Mouse (Mus musculus) MN1 (cell line): Measurements from ENCODE around the gene Rap1gap.

Source experiments
- DNase-seq: peaks from one replicate; pipeline ENCODE4 v3.0.0-alpha.2; 2016; ENCODE audit warnings: low spot score

The Rap1gap gene

DNA sequence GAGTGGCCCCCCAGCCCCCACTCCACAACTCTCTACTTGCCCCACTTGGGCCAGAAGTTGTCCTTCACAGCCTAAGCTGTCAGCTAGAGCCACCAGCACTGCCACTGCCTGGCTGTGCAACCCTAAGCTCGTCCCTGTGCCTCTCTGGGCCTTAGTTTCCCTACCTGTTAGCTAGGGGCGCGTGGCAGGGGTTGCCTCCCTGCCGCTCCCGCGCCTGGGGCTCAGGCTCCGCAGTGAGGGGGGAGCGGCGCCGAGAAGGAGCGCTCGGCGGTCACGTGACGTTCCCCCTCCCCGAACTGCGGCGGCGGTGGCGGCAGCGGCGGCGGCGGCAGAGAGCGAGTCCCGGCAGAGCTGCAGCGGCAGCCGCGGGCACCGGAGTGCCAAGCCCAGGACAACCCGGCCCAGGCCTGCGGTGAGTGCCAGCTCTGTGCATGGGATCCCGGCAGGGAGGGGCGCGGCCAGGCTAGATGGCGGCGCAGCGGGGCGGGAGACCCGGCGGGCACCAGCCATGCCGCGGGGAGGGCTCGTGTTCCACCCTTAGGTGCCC, at the start of gene Rap1gap:
Gene Rap1gap, plus strand, starts transcription at position 294 of the 547 bp plus-strand sequence.
- DNase-seq: peak; percentile 60

DNA sequence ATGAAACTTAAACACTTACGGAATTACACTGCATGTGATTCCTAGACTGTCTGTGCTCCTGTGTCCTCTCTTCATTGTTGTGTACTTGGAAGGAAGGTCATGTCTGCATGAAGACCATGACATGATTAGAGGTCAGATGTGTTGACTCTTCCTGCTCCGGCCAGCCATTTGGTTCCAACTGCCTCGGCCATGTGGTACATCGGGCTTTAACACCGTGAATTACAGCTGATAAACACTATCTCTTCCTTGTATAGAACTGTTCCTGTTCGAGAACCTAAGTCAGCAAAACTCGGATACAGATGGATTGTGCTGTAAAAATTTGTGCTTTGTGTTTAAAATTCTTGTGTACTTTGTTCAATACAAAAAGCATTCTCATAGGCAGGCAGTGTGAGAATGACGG, 41.7 kb upstream of the Rap1gap start:
- DNase-seq: no peak

- DNase-seq: no peak
Measured at GRCm38 (mm10) chr4:137627476-137628235, 36.9 kb upstream of the Rap1gap start.

DNA sequence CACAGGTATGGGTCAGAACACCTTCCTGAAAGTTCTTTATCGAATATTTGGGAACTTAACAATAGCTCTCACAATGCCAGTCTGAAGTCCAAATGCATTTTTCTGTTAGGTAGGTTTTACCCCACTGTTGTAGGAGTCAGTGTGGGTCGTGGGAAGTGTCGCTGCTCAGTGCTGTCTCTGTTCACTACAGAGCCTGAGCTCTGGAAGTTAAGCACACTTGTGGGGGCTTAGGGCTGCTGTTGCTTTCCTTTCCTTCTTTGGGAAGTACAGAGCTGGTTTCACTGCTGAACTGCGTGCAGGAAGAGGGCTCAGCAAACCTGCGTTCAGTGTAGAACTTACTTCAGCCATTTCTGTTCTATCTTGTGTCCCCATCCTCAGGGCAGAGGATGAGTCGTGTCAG, 36.1 kb upstream of the Rap1gap start:
- DNase-seq: no peak

GRCm38 (mm10) chr4:137629354-137629753, 35.2 kb upstream of the Rap1gap start:
- peak; percentile 66 for DNase-seq

- peak; percentile 67 for DNase-seq
Measured at GRCm38 (mm10) chr4:137630153-137630552, 34.4 kb upstream of the Rap1gap start.

GRCm38 (mm10) chr4:137631596-137631995, 32.9 kb upstream of the Rap1gap start:
- no peak for DNase-seq

DNA sequence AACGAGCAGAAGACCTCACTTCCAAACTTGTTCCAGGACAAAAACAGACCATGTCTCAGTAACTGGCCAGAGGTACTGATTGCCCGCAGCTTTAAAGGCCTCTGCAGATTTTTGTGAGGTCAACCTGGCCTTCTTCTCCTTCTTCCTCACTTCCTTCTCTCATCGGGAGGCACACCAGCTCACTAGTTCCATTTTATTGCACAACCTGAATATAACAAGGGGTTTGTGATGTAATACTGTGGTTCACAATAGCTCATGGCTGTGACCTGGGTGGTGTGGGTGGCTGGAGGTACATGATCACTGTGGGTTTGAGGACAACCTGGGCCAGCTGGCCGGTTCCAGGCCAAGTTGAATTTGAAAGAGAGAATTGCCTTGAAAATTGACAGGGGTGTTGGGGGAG, 31.1 kb upstream of the Rap1gap start:
- DNase-seq: no peak

DNA sequence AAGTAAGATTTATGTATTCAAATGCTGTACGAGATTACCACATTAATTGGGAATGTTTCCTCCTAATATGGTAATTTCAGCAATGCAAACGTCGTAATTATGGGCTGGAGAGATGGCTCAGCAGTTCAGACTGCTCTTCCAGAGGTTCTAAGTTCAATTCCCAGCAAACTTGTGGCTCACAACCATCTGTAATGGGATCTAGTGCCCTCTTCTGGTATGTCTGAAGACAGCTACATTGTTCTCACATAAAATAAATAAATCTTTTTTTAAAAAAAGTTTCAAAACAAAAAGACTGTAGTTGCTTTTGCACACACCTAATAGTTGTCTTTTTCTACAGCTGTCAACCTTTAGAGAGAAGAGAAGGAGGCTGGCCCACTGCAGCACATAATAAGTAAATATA, 27.9 kb upstream of the Rap1gap start:
- DNase-seq: no peak

GRCm38 (mm10) chr4:137641556-137641955, 23.0 kb upstream of the Rap1gap start:
- no peak for DNase-seq

DNA sequence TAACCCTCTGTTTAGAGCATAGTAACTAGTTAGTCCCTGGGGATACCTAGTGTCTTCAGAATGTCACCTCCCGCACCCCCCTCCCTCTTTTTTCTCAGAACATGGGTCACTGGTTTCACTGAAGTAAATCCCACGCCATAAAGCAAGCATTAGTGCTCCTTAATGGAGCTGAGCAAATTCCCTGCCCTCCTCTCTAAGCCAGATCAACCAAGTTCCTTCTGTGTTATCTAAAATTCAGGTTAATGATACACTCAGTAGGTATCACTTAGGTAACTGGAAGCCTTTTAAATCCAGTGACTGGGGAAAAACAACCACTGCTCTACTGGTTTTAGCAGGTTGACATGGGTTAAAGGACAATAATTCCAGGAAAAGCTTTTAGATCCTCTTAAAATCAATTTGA, 22.4 kb upstream of the Rap1gap start:
- DNase-seq: no peak

DNA sequence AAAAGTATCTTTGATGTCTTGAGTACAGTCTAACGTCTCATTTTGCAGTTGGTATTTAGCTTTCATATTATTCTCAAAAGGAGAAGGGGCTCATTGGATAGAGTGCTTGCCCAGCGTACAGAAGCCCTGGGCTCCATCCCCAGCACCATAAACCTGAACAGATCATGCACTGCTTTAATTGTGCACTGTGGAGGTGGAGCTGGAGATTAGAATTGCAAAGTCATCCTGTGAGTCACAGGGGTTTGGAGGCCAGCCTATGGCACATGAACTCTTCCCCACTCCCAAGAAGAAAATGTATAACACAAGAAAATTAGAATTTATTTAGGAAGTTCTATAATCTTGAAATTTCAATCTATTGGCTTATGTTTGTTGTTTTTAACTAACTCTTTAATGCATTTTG, 21.1 kb upstream of the Rap1gap start:
- DNase-seq: no peak

- DNase-seq: no peak
Measured at GRCm38 (mm10) chr4:137646262-137646661, 18.3 kb upstream of the Rap1gap start.

DNA sequence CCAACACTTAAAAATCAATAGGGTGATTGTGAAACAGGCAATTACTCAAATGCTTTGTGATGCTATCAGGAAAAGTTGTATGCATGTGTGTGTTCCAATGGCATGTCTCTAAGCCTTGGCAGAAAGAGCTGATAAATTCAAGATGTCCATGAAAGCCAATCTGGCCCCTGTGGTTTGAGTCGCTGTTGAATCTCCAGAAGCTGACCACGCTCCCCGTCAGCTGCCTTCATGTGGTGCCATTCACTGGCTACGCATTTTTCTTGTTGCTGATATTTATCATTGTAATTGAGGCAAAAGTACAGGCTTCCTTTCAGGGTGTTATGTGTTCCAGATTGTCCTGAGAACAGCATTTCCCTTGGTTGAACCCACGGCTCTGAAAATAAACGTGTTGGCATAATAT, 16.9 kb upstream of the Rap1gap start:
- peak; percentile 43 for DNase-seq

DNA sequence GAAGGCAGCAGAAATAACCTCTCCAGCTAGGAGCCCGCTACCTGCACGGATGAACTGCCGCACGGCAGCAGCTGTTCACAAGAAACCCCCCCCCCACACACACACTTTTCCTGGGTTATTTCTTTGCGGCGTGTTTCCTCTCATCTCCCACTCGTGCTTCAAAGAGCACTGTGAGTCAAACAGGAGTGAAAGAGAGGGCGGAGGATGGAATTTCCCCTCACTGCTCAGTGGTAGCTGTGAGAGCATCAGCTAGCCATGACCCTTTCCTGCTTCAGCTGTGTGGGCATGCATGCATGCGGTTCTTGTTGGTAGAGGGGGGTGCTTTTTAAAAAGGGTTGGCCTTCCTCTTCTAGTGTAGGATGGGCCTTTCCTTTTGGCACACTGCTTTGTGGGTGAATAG, 16.3 kb upstream of the Rap1gap start:
- no peak for DNase-seq

- no peak for DNase-seq
Measured at GRCm38 (mm10) chr4:137650912-137651311, 13.6 kb upstream of the Rap1gap start.

- DNase-seq: no peak
Measured at GRCm38 (mm10) chr4:137652835-137653346, 11.6 kb upstream of the Rap1gap start.

GRCm38 (mm10) chr4:137655241-137656031, 9.1 kb upstream of the Rap1gap start:
- no peak for DNase-seq

DNA sequence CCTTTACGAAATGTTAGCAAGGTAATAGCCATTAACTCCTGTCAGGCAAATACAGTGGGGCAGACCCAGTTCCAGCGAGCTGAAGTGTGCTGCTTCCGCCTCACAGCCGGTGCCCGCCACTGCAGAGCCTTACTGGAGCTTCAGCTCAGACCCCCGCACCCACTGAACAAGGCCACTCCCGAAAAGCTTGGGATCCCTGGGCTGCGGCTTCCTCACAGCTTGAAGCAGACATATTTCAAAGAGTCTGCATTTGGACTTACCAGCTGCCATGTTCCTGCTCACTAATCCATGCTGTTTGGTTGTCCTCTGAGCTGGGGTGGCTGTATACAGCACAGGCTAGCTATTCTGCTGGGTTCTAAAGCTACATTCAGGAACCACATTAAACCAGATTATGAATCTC, 6.9 kb upstream of the Rap1gap start:
- no peak for DNase-seq

DNA sequence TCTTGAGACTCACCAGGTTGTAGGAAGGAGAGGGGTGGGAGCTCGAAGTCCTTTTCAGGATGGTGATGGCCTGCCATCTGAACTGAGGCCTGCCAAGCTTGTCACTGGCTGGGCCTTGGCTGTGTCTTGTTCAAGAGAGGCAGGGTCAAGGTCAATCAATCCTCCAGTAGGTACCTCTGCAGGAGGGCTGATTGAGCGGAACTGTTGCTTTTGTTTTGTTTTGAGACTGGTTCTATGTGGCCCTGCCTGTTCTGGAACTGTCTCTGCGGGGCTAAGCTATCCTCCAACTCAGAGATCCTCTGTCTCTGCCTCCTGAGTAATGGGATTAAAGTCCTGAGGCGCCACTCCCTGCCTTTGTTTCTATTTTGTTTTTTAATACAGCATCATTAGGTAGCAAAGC, 5.0 kb upstream of the Rap1gap start:
- DNase-seq: no peak

DNA sequence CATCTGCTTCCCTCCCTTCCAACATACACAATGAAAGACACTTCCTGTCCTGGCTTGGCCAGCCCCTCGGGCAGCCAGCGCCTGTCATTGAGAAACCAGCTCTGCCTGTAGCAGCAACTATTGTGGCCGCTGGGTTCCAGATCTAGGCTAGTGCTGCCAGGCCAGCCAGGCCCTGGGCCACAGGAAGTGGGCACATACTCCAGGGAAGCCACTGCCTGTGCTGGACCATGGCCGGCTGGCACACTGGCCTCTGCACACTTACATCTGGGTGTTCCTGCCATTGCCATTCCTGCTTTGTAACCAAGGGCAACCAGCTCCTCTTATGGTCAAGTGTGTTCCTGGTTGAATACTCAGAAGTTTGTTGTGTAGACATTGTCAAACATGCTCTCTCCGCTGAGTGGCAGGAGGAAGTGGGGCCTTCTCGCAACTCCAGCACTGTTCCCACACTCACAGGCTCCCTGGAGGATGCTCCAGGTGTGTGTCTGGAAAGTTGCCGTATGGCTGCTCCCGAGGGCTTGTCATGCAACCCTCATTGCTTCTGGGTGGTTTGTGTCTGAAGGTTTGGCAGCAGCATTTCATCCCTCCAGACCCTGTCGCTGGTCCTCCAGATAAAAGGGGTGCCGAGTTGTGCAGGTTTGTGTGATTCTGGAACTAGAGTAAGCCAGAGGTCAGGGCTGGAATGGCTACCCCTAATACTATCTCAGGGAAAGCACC, 4.0 kb upstream of the Rap1gap start:
- peak; percentile 39 for DNase-seq

GRCm38 (mm10) chr4:137661078-137661450, 3.5 kb upstream of the Rap1gap start:
- DNase-seq: no peak
